Mouse (Mus musculus) small intestine, adult 2 months (tissue): ENCODE results near the gene Gatad2a.

Experiments
- CTCF ChIP-seq: fragments of 200-500 bp; IDR thresholded peaks from 2 replicates; pipeline ENCODE4 v1.5.1; 2012; ENCODE audit warnings: low read depth, mild to moderate bottlenecking, control low read depth, inconsistent platforms, low read length, moderate library complexity, mixed read lengths; ENCODE audit not compliant: insufficient replicate concordance, insufficient read length; ENCODE audit errors: extremely low read depth
- POLR2A ChIP-seq: fragments of 200-500 bp; IDR thresholded peaks from 2 replicates; pipeline ENCODE4 v1.6.1; 2012; ENCODE audit warnings: low read depth, mild to moderate bottlenecking, control low read depth, inconsistent platforms, low read length, moderate library complexity

- no peak for TF ChIP-seq CTCF
- no peak for TF ChIP-seq POLR2A
Measured at GRCm38 (mm10) chr8:70030255-70030654, 34.1 kb upstream of the Gatad2a start.
